Mouse (Mus musculus) subcutaneous adipose tissue, adult 2 months (tissue): Measurements from ENCODE around the gene Msh3. TPM values are rescaled to one million over a fixed set of nuclear protein-coding genes. Genes with fewer than 3 reads are reported as not detected.

Experiments
- polyA plus RNA-seq: library from polyadenylated mRNA; depleted of rRNA; stranded (reverse); fragments of >200 nt; gene quantifications from 2 replicates; pipeline ENCODE4 v1.2.3, GENCODE M21; 2012; ENCODE audit warnings: low replicate concordance; rRNA removed

Msh3 gene
- 4.8 and 5.5 TPM in 2 replicates for polyA plus RNA-seq

GRCm38 (mm10) chr13:92354456-92355271, at the start of gene Msh3, which contains the start of gene Dhfr:
Gene Msh3 (minus strand): TSS chr13:92355003.
Gene Dhfr (plus strand): TSS chr13:92354726.

GRCm38 (mm10) chr13:92305680-92306079, 49.1 kb downstream of the Msh3 start, which contains the start of gene Gm20379:
Gene Gm20379 (plus strand): TSS chr13:92305980.

Other genes with a start within 250 kb of the Msh3 start
- 6.9 and 12.4 TPM in 2 replicates for gene Rasgrf2, start 223.3 kb downstream of the Msh3 start, polyA plus RNA-seq
- not detected in 2 replicates for gene Gm20379, start 49.0 kb downstream of the Msh3 start, polyA plus RNA-seq
- 0.92 and 1.2 TPM in 2 replicates for gene Dhfr, start 277 bp downstream of the Msh3 start, polyA plus RNA-seq
- not detected in 2 replicates for gene Ankrd34b, start 70.9 kb upstream of the Msh3 start, polyA plus RNA-seq
- 3.4 and 5.3 TPM in 2 replicates for gene Fam151b, start 129.0 kb upstream of the Msh3 start, polyA plus RNA-seq
- 5.7 and 7.0 TPM in 2 replicates for gene Zfyve16, start 175.9 kb upstream of the Msh3 start, polyA plus RNA-seq
- gene Spz1, start 221.2 kb upstream of the Msh3 start, polyA plus RNA-seq = not detected in 2 replicates